Mouse (Mus musculus) left cerebral cortex, adult 9 months (tissue): ENCODE measurements around the gene Sos1.

Source experiments
- DNase-seq, 2 experiments: peaks; one replicate each; pipeline ENCODE4 v3.0.0; 2022; ENCODE audit warnings: low spot score in 2 of 2

Gene Sos1

DNA sequence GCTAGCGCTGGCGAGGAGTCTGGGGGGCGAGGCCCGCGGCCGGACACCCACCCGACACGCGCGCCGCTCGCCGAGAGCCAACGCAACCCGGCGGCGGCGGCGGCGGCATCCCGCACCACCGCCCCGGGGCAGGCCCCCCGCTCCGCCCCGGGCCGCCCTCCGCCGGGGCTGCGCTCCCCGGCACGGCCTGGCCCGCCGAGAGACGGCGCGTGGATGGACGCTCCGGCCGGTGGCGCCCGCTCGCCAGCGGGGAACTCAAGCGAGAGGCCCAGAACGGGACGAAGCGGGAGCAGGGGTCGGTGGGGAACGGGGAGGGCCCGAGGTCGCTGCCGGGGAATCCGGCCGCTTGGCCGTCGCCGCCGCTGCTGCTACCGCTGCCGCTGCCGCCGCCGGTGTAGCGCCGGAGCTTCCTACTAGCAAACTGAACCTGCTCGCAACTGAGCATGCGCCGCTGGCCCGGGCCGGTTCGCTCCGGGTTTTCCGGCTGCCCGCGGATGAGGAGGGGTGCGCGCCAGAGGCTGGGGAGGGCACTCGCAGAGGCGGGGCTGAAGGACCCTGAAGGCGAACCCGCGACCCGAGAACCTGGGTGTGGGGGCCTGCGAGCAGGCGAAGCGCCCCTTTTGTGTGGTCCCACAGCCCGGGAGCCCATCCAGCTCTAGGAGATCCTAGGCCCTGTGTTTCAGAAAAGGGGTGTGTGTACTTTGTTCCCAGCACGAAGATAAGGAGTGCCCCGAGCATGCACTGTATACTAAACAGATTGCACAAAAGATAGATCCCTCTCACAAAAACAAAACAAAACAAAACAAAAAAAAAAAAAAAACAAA, at the start of gene Sos1:
Sos1 (minus strand) TSS at position 423 of the 824 bp plus-strand sequence.
- DNase-seq = peak; percentile 78 to 95

GRCm38 (mm10) chr17:80523231-80523630, 43.0 kb upstream of the Sos1 start:
- DNase-seq = no peak

DNA sequence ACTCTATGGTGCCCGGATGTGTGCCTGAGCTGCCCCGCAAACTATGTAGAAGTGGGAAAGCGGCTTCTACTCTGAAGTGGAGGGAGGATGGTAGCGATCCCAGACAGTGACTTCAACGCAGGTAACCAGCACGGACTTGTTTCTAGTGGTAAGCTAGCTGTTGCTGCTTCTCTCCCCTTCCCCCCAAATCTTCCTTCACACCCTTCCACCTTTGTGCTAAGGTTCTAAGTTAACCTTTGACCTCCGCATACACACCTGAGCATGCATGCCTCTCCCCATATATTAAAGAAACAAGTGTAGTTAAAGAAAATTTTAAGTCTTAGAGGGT, 41.9 kb upstream of the Sos1 start:
- DNase-seq = no peak

GRCm38 (mm10) chr17:80521521-80522228, 41.4 kb upstream of the Sos1 start:
- DNase-seq = no peak

DNA sequence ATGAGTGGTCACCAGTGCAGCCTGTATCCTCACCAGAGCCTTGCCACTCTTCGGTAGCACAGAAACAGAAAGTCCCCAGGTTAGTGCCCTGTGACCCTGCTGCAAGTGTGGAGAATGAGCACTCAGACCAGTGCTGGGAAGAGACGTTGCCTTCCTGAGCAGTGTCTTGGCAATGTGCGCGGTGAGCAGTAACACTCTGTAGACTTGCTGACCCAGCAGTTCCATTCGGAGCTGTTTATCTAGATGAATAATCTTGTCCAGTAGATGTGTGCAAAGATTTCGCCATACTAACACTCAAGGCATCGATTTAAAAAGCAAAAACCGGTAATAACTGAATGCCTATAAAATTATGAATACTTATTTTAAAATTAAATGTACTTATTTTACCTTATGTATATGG, 40.3 kb upstream of the Sos1 start:
- DNase-seq = no peak

DNA sequence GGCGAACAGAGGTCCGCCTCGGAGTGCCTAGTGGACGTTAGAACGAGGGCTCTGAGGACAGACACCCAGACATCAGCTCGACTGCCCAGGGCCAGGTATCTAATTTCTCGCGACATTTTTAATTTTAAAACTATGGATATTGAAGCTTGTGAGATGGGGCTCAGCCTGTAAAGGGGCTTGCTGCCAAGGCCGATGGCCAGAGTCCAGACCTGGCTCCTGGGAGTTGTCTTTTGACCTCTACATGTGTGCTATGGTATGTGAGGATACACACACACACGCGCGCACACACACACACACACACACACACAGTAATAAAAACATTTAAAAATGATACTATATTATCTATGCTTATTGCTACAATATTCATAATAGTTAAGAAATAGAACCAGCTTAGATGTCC, 38.6 kb upstream of the Sos1 start:
- DNase-seq = no peak

DNA sequence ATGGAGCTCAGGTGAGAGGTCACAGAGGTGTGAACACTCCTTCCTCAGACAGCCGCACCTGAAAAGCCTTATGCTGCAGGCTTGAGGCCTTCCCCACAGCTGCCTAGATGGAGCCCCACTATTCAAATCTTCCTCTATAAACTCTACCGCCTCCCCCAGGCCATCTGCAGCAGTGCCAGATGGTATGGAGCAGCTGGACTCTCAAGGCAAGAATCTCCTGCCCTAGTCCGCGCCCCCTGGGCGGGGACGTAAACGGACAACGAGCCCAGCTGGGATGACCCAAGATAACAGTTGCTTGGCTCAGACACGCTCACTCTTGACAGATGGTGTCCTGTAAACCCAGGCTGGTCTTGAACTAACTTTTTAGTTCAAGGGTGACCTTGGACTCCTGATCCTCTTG, 37.0 kb upstream of the Sos1 start:
- DNase-seq = no peak

- DNase-seq = no peak
These were observed 35.7 kb upstream of the Sos1 start for GRCm38 (mm10) chr17:80515956-80516355.

DNA sequence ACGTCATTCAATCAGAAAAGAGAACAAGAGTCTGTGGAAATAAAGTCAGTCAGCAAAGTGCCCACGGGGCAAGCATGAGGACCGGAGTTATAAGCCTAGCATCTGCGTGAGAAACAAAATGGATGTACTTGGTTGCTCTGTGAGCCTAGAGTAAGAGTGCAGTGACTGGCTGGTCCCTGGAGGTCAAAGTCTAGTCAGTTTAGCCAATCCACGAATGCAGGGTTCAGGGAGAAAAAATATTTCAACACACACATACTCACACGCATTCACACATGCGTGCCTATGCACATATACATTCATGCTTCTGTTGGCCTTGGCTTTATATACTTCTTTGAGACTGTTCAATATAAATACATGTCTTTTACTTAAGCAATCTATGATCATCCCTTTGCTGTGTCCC, 35.3 kb upstream of the Sos1 start:
- DNase-seq = no peak

- no peak for DNase-seq
These were observed 33.5 kb upstream of the Sos1 start for GRCm38 (mm10) chr17:80513766-80514165.

GRCm38 (mm10) chr17:80510459-80510855, 30.2 kb upstream of the Sos1 start:
- no peak for DNase-seq

- no peak for DNase-seq
These were observed 29.5 kb upstream of the Sos1 start for GRCm38 (mm10) chr17:80509494-80510458.

- no peak for DNase-seq
These were observed 25.5 kb upstream of the Sos1 start for GRCm38 (mm10) chr17:80505766-80506165.

- DNase-seq = no peak
These were observed 25.1 kb upstream of the Sos1 start for GRCm38 (mm10) chr17:80505342-80505741.

DNA sequence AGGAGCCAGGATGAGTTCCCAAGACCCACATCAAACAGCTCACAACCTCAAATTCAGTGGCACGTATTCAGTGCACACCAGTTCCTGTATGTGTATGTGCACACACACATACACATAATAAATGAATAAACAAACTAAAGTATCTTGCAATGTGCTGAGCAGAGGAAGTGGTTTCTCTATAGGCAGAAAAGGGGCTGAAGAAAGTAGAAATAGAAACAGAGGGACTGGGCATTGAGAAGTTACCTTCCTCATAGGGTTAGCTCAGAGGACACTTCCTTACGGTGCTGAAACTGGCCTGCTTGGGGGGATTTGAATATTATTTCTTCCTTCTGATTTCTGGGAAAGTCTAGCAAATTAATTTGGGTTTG, 21.5 kb upstream of the Sos1 start:
- no peak for DNase-seq

- no peak for DNase-seq
These were observed 21.0 kb upstream of the Sos1 start for GRCm38 (mm10) chr17:80501037-80501804.

DNA sequence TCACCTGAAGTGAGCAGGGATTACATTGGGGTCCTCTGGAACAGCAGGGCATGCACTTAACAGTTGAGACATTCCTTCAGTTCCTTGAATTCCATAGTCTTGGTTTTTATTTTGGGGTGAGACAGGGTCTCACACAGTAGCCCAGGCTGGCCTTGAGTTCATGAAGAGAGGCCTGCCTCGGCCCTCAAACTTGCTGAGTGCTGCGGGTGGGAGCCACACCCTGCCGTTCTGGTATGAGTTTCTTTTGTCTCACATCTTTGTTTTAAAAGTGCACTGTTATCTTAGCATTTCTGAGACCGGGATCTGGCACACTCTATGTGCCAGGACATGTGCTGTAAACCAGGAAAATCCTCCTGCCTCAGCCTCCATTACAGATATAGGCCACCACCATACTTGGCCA, 19.8 kb upstream of the Sos1 start:
- no peak for DNase-seq

GRCm38 (mm10) chr17:80498600-80499268, 18.5 kb upstream of the Sos1 start:
- no peak for DNase-seq

DNA sequence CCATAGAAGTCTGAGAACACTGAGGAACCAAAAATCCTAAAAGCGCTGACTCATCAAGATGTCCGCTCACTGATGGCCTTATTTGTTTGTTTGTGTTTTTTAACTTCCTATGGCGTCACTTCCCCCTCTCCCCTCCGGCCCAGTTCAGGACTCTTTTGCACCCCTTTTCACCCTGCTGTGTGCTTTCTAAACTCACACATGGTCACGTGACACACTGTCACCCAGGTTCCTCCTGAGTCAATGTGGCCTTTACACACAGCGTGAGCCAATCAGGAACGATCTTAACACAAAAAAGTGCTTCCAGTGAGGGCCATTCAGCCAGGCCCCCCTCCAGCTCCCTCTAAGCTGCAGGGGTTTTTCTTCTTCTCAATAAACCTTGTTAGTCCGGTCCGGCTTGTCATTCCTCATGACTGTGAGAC, 16.9 kb upstream of the Sos1 start:
- DNase-seq = no peak

GRCm38 (mm10) chr17:80496607-80497170, 16.4 kb upstream of the Sos1 start:
- no peak for DNase-seq

DNA sequence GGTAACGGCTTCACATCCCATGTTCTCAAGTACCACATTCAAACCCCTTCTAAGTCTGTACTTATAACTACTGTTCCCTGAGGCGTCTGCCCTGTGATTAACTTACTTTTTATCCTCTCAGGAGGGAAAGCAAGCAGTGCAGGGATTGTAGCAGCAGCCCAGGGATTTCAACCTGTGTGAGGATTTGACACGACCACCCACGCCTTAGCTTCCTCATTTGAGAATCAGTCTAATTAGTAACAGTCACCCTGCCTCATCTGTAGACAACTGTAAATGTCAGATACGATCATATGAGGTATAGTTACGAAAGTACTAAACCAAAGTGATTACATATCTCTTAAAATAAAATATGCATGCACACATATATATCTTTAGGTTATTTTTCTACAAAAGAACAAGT, 15.9 kb upstream of the Sos1 start:
- no peak for DNase-seq
